8 mouse cellular contexts compared by ENCODE assay signal in the genomic region with DNA sequence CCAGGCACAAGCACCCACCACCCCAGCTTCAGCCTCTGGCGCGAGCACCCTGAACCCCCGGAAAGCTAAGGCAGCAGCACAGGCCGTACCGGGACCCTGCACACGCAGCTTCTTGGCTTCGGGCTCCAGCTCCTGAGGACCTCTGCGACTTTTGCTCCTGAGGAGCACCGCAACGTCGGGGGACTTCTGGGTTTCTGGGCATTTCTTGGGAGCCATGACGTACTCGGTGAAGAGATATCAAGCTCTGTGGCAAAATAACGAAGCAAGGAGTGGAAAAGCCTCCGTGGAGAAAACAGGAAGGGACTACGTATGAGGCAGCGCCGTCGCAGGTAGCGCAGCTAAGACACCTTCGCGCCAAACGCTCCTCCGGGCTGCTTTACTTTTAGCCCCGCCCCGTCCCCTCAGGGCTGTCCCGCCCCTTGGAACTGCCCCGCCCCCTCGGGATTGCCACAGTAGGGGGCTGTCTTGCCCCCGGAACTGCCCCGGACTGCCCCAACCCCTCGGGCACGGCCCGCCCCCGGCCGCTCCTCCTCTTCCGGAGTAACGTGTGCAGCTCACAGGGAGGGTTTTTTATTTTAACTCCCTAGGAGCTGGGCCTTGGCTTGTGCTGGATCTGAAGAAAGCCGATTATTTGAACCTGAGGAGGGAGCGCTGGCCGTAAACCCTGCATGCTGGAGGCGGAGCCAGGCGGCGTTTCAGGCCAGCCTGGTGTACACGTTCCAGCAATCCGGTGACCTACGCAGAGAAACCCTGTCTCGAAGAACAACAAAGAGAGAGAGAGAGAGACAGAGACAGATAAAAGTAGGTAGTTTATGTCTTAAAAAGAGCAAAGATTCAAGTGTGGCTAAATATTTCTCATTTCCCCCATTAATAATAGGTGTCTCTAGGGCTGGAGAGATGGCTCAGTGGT. TPM values are rescaled to one million over a fixed set of nuclear protein-coding genes. Genes with fewer than 3 reads are reported as not detected.
A peak's percentile ranks its signal among the peaks of the same experiment; 100 is the strongest.
DNase-seq lines count a peak whose midpoint lies in the region; ATAC-seq lines count a peak whose summit lies in the region.

A gene (minus strand): TSS at position 382 of the 910 bp plus-strand sequence.

- peak; percentile 98 for DNase-seq in adipocyte (ENCODE audit: low spot score)
- peak; percentile 91 for DNase-seq in embryo, embryonic 10 days (ENCODE audit: low spot score)
- peak; percentile 96 for DNase-seq in gastrocnemius, postnatal 10 days
- peak; percentile 99 for DNase-seq in induced T-regulatory cell, adult 2 months (ENCODE audit: low read depth)
- DNase-seq in left cerebral cortex, adult 9 months (ENCODE audit: low spot score in 2 of 2) = peak; percentile 70 to 86
- peak; percentile 93 for DNase-seq in right cerebral cortex, postnatal 14 days
- DNase-seq in urinary bladder, postnatal 36 days (ENCODE audit: low spot score in 2 of 2) = peak; percentile 80 to 92

- ATAC-seq in megakaryocyte progenitor cell, adult 5-6 weeks (replicated peaks; ENCODE audit: poor library complexity) = peak; percentile 97

RNA-seq across cellular contexts. Expression of the gene that starts here (rescaled TPM):
- 1 to 10 TPM; 4.2 to 7.6 TPM for total RNA-seq in gastrocnemius, postnatal 10 days (2021)
- total RNA-seq in megakaryocyte progenitor cell, adult 5-6 weeks (2015) = 11.5 and 11.8 TPM in 2 replicates
- 7.7 and 10.6 TPM in 2 replicates for total RNA-seq in megakaryocyte progenitor cell, adult 5-6 weeks (2017)

Comparison
In these comparisons a context has a peak if more than half of its experiments do, and no peak if none do; other contexts are left out.
1. Peak in every context shown above with its lines: DNase-seq and ATAC-seq.